Mouse (Mus musculus) adrenal gland, postnatal 14 days (tissue): Measurements from ENCODE around the gene Dnajc24. TPM values are rescaled to one million over a fixed set of nuclear protein-coding genes. Genes with fewer than 3 reads are reported as not detected.

Experiments used
- DNase-seq: peaks from one replicate; pipeline ENCODE4 v3.0.0; 2021; ENCODE audit warnings: mixed read lengths
- long read RNA-seq, 2 experiments: library from polyadenylated mRNA; stranded (forward); transcript quantifications; one replicate each; pipeline ENCODE4 v2.0.0; 2021
- microRNA-seq, 2 experiments: library from miRNA; unstranded; fragments of <30 nt; microRNA quantifications; one replicate each; pipeline ENCODE4 v1.2.0; 2021
- total RNA-seq: library from RNA; stranded (reverse); gene quantifications from 2 replicates; pipeline ENCODE4 v1.2.3, GENCODE M21; 2021

Dnajc24 gene
- 20.9 and 23.9 TPM in 2 replicates for total RNA-seq
- long read RNA-seq, experiment 1, transcript Dnajc24-202 (4 exons, 697 nt): minor isoform, 6 of 32 reads
- long read RNA-seq, experiment 1, transcript Dnajc24-201 (5 exons, 1,197 nt): major isoform, 22 of 32 reads
- long read RNA-seq, experiment 1, partial matches to known transcripts: 0 of 32 reads
- long read RNA-seq, experiment 1, other reads (novel, unspliced or antisense): 4 of 32 reads
- long read RNA-seq, experiment 2, transcript Dnajc24-201 (5 exons, 1,197 nt): major isoform, 23 of 32 reads
- long read RNA-seq, experiment 2, partial matches to known transcripts: 2 of 32 reads
- long read RNA-seq, experiment 2, other reads (novel, unspliced or antisense): 3 of 32 reads

- DNase-seq: peak; percentile 94
Measured at GRCm38 (mm10) chr2:106002835-106003739, at the start of gene Dnajc24. TSS of gene Dnajc24 (minus strand) at chr2:106003549.

- DNase-seq: no peak
Measured at GRCm38 (mm10) chr2:106046686-106047085, 43.3 kb upstream of the Dnajc24 start.

GRCm38 (mm10) chr2:106042495-106042894, 39.1 kb upstream of the Dnajc24 start:
- DNase-seq: no peak

GRCm38 (mm10) chr2:106041961-106042360, 38.6 kb upstream of the Dnajc24 start:
- DNase-seq: no peak

- no peak for DNase-seq
Measured at GRCm38 (mm10) chr2:106038286-106038685, 34.9 kb upstream of the Dnajc24 start.

- DNase-seq: no peak
Measured at GRCm38 (mm10) chr2:106024895-106025294, 21.5 kb upstream of the Dnajc24 start.

GRCm38 (mm10) chr2:106008415-106008814, 5.1 kb upstream of the Dnajc24 start:
- DNase-seq: no peak

GRCm38 (mm10) chr2:105987999-105988398, 15.3 kb downstream of the Dnajc24 start:
- no peak for DNase-seq

- no peak for DNase-seq
Measured at GRCm38 (mm10) chr2:105987131-105987530, 16.2 kb downstream of the Dnajc24 start.

- no peak for DNase-seq
Measured at GRCm38 (mm10) chr2:105985206-105985605, 18.1 kb downstream of the Dnajc24 start.

- no peak for DNase-seq
Measured at GRCm38 (mm10) chr2:105978065-105978464, 25.3 kb downstream of the Dnajc24 start.

- DNase-seq: peak; percentile 5
Measured at GRCm38 (mm10) chr2:105973941-105974340, 29.4 kb downstream of the Dnajc24 start.

GRCm38 (mm10) chr2:105963447-105963846, 39.9 kb downstream of the Dnajc24 start:
- DNase-seq: no peak

GRCm38 (mm10) chr2:105953862-105954261, 49.5 kb downstream of the Dnajc24 start:
- DNase-seq: no peak

GRCm38 (mm10) chr2:105951350-105951940, 51.9 kb downstream of the Dnajc24 start:
- no peak for DNase-seq

- DNase-seq: no peak
Measured at GRCm38 (mm10) chr2:105950131-105950530, 53.2 kb downstream of the Dnajc24 start.

- no peak for DNase-seq
Measured at GRCm38 (mm10) chr2:105917623-105918346, 85.6 kb downstream of the Dnajc24 start.

Small RNAs within 50 kb of the gene (microRNA-seq; reads per million reads assigned to microRNA genes)
- gene Gm22002: 0 reads per million in 2 experiments

Other genes with a start within 250 kb of the Dnajc24 start
- gene Elp4, start 99.0 kb downstream of the Dnajc24 start, total RNA-seq: 16.6 and 17.6 TPM in 2 replicates
- 46.7 TPM in 2 replicates for gene Immp1l, start 98.9 kb downstream of the Dnajc24 start, total RNA-seq